Mouse (Mus musculus) hindbrain, embryonic 13.5 days (tissue): Measurements from ENCODE around the gene Mef2b. TPM values are rescaled to one million over a fixed set of nuclear protein-coding genes. Genes with fewer than 3 reads are reported as not detected.

ENCODE experiments used
- ATAC-seq: fragments of 200-750 bp; cut with Nextera tagmentation; 2 replicates; pipeline ENCODE4 v1.8.0; 2017; ENCODE audit warnings: moderate TSS enrichment; ENCODE audit not compliant: low FRiP score
- H3K27ac ChIP-seq: fragments of 300-500 bp; sonication (generic); 2 replicates; pipeline ENCODE4 v1.5.1; 2015; ENCODE audit warnings: inconsistent platforms, mild to moderate bottlenecking, moderate library complexity
- H3K27me3 ChIP-seq: fragments of 300-500 bp; sonication (generic); 2 replicates; pipeline ENCODE4 v1.6.1; 2015; ENCODE audit warnings: mild to moderate bottlenecking, inconsistent platforms
- H3K36me3 ChIP-seq: fragments of 300-500 bp; sonication (generic); 2 replicates; pipeline ENCODE4 v1.6.1; 2015; ENCODE audit warnings: mild to moderate bottlenecking, inconsistent platforms
- H3K4me1 ChIP-seq: fragments of 300-500 bp; sonication (generic); replicated peaks from 2 replicates; pipeline ENCODE4 v1.6.1; 2015; ENCODE audit warnings: inconsistent platforms
- H3K4me2 ChIP-seq: fragments of 300-500 bp; sonication (generic); 2 replicates; pipeline ENCODE4 v1.6.1; 2015; ENCODE audit warnings: inconsistent platforms, mild to moderate bottlenecking, moderate library complexity
- H3K4me3 ChIP-seq: fragments of 300-500 bp; sonication (generic); 2 replicates; pipeline ENCODE4 v1.5.1; 2015; ENCODE audit warnings: mild to moderate bottlenecking, inconsistent platforms
- H3K9ac ChIP-seq: fragments of 300-500 bp; sonication (generic); 2 replicates; pipeline ENCODE4 v1.6.1; 2015; ENCODE audit warnings: mild to moderate bottlenecking, inconsistent platforms
- H3K9me3 ChIP-seq: fragments of 300-500 bp; sonication (generic); 2 replicates; pipeline ENCODE4 v1.6.1; 2016; ENCODE audit warnings: inconsistent platforms
- WGBS: fragments of 180-500 bp; shearing (Covaris S2); methylation state at CpG from one replicate; pipeline ENCODE4 v1.1.7; 2015; 5-methylcytosine and 5-hydroxymethylcytosine counted together
- polyA plus RNA-seq: library from polyadenylated mRNA; unstranded; fragments of >200 nt; fragmentation: Nextera tagmentation; extraction: Ambion mirVana; gene quantifications from 2 replicates; pipeline ENCODE4 v1.2.1, GENCODE M21; 2015

Mef2b gene
- polyA plus RNA-seq, result 0.40 TPM in 2 replicates

GRCm38 (mm10) chr8:70139026-70139857 is at the start of gene Mef2b, which contains the start of the genes Rfxank and Borcs8:
Mef2b (plus strand) TSS chr8:70139711.
Rfxank (minus strand) TSS chr8:70139154.
Borcs8 (plus strand) TSS chr8:70139499.
- peak within 1 kb of the TSS; percentile 89 for H3K27ac ChIP-seq
- ATAC-seq, result peak; percentile 97
- H3K4me2 ChIP-seq, result peak within 1 kb of the TSS; percentile 87
- H3K36me3 ChIP-seq, result peaks cover 50% of the 10 kb centered on the region
- no peaks in the 10 kb centered on the region for H3K27me3 ChIP-seq
- under 1% methylated on average over 46 of the region's 46 CpGs for WGBS
- H3K9me3 ChIP-seq, result no peaks in the 10 kb centered on the region
- peak within 1 kb of the TSS; percentile 89 for H3K9ac ChIP-seq
- peaks cover 25% of the 10 kb centered on the region for H3K4me1 ChIP-seq
- peak within 1 kb of the TSS; percentile 83 for H3K4me3 ChIP-seq

GRCm38 (mm10) chr8:70092786-70093185 is 46.7 kb upstream of the Mef2b start:
- Histone ChIP-seq H3K9ac (no peak overlapping the region), H3K4me2 (no peak overlapping the region), H3K4me1 (peaks cover 27% of the 10 kb centered on the region), H3K9me3 (no peaks in the 10 kb centered on the region), H3K4me3 (no peak overlapping the region), H3K27me3 (peaks cover 27% of the 10 kb centered on the region), H3K27ac (no peak overlapping the region), H3K36me3 (peaks cover 46% of the 10 kb centered on the region)
- WGBS, result 69% methylated on average over 8 of the region's 8 CpGs
- ATAC-seq, result no peak

DNA sequence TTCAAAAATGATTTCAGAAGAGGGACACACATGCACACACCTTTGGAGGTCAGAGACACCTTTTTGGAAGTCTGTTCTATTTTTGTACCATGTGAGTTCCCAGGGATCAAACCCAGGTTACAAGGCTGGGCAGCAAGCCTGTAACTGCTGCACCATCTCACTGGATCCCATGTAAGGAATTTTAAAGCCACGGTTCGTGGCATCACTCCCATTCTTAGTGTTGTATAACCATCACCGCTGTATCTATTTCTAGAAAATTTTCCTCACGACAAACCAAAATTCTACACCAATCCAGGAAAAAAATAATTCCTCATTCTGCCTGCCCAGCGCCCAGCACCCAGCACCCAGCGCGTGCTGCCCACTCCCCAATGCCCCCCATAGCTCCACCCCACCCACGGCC is 40.2 kb upstream of the Mef2b start:
- Histone ChIP-seq H3K4me1 (peaks cover under 1% of the 10 kb centered on the region; the same call in 1 of the 2 replicates), H3K36me3 (peaks cover 98% of the 10 kb centered on the region), H3K4me3 (no peak overlapping the region), H3K4me2 (no peak overlapping the region), H3K27me3 (no peaks in the 10 kb centered on the region), H3K9me3 (no peaks in the 10 kb centered on the region; the same call in 1 of the 2 replicates), H3K9ac (no peak overlapping the region), H3K27ac (no peak overlapping the region)
- no peak for ATAC-seq
- 83% methylated on average over 8 of the region's 8 CpGs for WGBS

DNA sequence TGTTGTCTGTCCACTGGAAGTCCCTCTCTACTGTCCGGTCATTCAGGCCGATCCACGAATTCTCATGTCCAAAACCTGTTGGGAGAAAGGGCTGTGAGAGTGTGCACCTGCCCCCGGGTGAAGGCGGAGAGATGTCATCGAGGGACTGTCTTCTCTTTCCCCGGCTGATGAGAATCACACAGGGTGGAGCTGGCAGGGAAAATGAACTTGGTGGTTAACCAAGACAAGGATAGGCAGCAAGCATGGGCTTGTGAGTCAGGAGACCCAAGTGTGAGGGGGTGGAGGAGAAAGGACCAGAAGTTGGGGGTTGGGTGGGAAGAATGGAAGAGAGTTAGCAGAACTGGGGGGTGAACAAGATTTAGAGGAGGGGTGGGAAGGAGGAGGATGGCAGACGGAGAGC is 39.3 kb upstream of the Mef2b start:
- Histone ChIP-seq H3K4me2 (no peak overlapping the region), H3K4me1 (peaks cover 10% of the 10 kb centered on the region), H3K9me3 (no peaks in the 10 kb centered on the region; the same call in 1 of the 2 replicates), H3K36me3 (peaks cover 92% of the 10 kb centered on the region), H3K27ac (no peak overlapping the region), H3K9ac (no peak overlapping the region), H3K27me3 (no peaks in the 10 kb centered on the region), H3K4me3 (no peak overlapping the region)
- 87% methylated on average over 8 of the region's 8 CpGs for WGBS
- no peak for ATAC-seq

DNA sequence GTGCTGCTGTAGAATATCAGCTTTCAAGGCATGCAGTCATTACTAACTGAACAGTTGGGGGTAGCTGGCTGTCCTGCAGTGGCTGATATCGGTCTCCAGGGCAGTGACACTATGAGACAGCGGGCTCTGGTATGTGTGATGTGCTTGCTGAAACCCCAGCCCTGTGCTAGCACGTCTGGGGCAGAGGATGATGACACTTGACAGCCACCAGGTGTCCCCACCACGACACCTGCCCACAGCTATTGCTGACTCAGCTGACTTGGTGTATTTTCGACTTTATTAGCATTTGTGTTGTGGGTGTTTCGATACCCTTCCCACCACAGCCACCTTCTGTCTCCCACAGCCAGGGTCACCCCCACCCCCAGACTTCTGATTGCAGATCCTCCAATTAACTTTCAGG is 35.0 kb upstream of the Mef2b start:
- 14% methylated on average over 6 of the region's 6 CpGs for WGBS

DNA sequence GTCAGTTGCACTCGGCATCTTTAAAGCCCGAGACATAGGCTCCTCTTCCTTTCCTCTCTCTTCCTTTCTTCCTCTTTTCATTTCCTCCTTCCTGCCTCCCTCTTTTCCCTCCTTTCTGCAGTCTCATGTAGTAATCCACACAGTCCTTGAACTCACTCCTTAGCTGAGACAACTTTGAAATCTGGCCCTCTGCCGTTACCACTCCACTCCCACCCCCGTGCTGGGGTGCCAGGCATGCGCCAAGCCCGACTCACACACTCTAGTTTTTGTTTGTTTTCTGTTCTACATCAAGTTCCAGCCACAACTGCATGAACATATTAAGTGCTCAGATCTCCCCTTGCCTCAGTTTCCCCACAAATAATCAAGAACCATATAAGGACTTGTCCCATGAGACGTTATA is 34.6 kb upstream of the Mef2b start:
- H3K36me3 ChIP-seq, result peaks cover 88% of the 10 kb centered on the region
- no peak overlapping the region for H3K4me2 ChIP-seq
- H3K9me3 ChIP-seq, result no peaks in the 10 kb centered on the region
- peaks cover 20% of the 10 kb centered on the region for H3K4me1 ChIP-seq
- no peak for ATAC-seq
- H3K27ac ChIP-seq, result no peak overlapping the region
- no peak overlapping the region for H3K4me3 ChIP-seq
- no peaks in the 10 kb centered on the region for H3K27me3 ChIP-seq
- no peak overlapping the region for H3K9ac ChIP-seq
- 80% methylated on average over 7 of the region's 7 CpGs for WGBS

More for the DNA sequence above, 35.0 kb upstream of the Mef2b start:
- Histone ChIP-seq H3K27ac (no peak overlapping the region), H3K4me2 (no peak overlapping the region), H3K4me3 (no peak overlapping the region), H3K9ac (no peak overlapping the region), H3K4me1 (peaks cover 18% of the 10 kb centered on the region), H3K9me3 (no peaks in the 10 kb centered on the region), H3K36me3 (peaks cover 88% of the 10 kb centered on the region), H3K27me3 (no peaks in the 10 kb centered on the region)
- peak; percentile 23; the same call in 1 of the 2 replicates for ATAC-seq

GRCm38 (mm10) chr8:70110451-70110850 is 29.1 kb upstream of the Mef2b start:
- H3K27me3 ChIP-seq, result peaks cover 35% of the 10 kb centered on the region
- no peak for ATAC-seq
- whole genome bisulfite sequencing, result 89% methylated on average over 2 of the region's 2 CpGs
- H3K9me3 ChIP-seq, result no peaks in the 10 kb centered on the region
- peaks cover 41% of the 10 kb centered on the region for H3K4me1 ChIP-seq
- no peak overlapping the region for H3K4me3 ChIP-seq
- peaks cover 98% of the 10 kb centered on the region for H3K36me3 ChIP-seq
- H3K4me2 ChIP-seq, result no peak overlapping the region
- no peak overlapping the region for H3K9ac ChIP-seq
- H3K27ac ChIP-seq, result no peak overlapping the region

DNA sequence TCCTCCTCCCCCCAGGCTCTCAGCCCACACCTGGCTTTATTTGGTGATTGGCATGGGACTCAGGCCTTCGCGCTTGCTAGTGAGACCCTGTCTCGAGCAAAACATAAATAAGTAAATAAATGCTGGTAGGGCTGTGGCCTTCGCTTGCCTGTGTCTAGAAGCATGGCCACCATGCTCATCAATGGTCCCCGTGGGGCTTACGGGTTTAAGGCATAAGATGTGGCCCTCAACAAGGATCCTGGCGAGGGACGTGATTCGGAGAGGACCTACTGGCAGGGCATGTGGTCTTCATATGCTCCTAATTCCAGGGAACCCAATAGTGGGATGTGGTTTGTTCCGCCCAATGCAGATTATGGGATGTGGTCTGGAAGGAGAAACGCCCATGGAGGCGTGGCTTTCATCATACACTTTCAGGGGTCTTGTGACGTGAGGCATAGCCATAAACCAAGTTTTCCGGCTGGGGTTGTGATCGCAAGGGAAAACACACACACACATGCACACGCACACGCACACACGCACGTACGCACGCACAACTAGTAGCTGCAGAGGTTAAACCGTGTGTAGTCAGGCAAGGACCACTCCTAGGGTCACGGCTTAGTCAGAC is 28.2 kb upstream of the Mef2b start:
- Histone ChIP-seq H3K4me1 (peaks cover 41% of the 10 kb centered on the region), H3K4me3 (no peak overlapping the region), H3K27me3 (peaks cover 42% of the 10 kb centered on the region), H3K9me3 (no peaks in the 10 kb centered on the region), H3K36me3 (peaks cover 98% of the 10 kb centered on the region), H3K4me2 (no peak overlapping the region), H3K9ac (no peak overlapping the region), H3K27ac (no peak overlapping the region)
- no peak for ATAC-seq
- 61% methylated on average over 23 of the region's 23 CpGs for WGBS

DNA sequence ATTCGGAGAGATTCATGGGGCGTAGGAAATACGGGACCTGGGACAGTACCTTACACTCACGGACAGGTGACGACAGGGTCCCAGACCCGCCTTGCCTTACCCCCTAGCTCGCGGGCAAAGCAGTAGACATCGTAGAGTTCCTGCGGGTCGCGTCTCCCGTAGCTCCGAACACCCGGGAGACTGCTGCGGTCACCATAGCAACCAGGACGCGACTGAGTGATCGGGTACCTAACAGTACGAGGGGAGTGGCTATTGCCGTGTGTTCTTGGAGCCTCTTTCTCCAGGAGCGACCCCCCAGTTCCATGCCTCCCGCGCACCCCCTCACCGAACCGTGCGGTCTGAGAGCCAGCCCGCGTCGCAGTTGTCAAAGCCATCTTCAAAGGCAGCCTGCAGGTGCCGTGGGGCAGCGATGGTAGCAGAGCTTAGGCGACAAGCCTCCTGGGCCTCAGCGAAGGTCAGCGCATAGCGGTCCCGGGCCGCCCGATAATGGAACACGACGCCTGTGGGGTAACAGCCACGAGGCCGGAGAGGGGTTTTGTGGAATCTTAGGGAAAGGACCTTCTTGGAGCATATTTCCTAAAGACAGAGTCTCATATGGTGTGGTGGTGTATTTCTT is 27.0 kb upstream of the Mef2b start:
- 9% methylated on average over 43 of the region's 43 CpGs for WGBS
- peaks cover 86% of the 10 kb centered on the region for H3K36me3 ChIP-seq
- peaks cover 45% of the 10 kb centered on the region for H3K27me3 ChIP-seq
- peaks cover 46% of the 10 kb centered on the region for H3K4me1 ChIP-seq
- no peak overlapping the region for H3K27ac ChIP-seq
- no peak for ATAC-seq
- peak overlapping the region; percentile 15; the same call in 1 of the 2 replicates for H3K4me2 ChIP-seq
- H3K9ac ChIP-seq, result 0 out of 2 replicates have a peak overlapping the region, but pooled peaks have one; percentile 51
- peak overlapping the region; percentile 4; the same call in 1 of the 2 replicates for H3K4me3 ChIP-seq
- H3K9me3 ChIP-seq, result no peaks in the 10 kb centered on the region

DNA sequence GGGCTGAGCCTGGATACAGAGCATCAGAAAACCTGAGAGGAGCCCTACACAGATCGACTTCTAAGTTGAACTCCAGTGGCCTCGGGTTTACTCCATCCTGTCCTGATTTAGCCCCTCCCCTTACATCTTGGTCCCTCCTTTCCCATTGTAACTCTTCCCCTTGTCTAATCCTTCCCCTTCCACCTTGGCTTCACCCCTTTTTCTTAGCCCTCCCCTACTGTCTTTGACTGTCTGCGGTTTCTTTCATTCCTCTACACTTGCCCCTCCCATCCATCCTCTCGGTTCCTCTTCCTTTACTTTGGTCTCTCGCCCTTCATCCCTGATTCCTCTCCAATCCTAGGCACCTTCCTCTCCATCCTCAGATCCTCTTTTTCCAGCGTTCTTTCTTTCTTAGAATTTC is 25.0 kb upstream of the Mef2b start:
- Histone ChIP-seq H3K9ac (0 out of 2 replicates have a peak overlapping the region, but pooled peaks have one; percentile 25), H3K27me3 (peaks cover 45% of the 10 kb centered on the region), H3K4me1 (peaks cover 54% of the 10 kb centered on the region), H3K36me3 (peaks cover 66% of the 10 kb centered on the region), H3K4me3 (no peak overlapping the region), H3K9me3 (no peaks in the 10 kb centered on the region), H3K4me2 (no peak overlapping the region), H3K27ac (no peak overlapping the region)
- ATAC-seq, result no peak
- WGBS, result 27% methylated on average over 6 of the region's 6 CpGs

DNA sequence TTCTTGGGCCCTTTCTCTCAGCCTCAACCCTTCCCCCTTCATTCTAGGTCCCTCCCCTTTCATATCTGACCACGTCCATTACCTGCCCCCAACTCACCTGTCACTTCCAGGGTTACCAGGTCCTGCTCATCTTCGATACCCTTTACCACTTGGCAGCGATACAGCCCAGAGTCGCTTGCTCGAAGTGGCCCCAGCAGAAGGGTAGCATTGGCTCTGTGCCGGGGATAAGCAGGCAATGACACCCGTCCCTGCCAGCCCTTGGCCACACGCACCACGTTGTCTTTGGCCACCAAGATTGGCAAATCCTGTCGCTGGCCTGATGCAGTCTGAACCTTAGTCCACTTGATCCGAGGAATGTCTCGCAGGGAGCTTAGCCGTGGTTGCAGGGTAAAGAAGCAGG is 24.6 kb upstream of the Mef2b start:
- peaks cover 62% of the 10 kb centered on the region for H3K36me3 ChIP-seq
- no peak overlapping the region for H3K4me2 ChIP-seq
- H3K9ac ChIP-seq, result 0 out of 2 replicates have a peak overlapping the region, but pooled peaks have one; percentile 25
- peaks cover 52% of the 10 kb centered on the region for H3K4me1 ChIP-seq
- no peak overlapping the region for H3K27ac ChIP-seq
- no peak overlapping the region for H3K4me3 ChIP-seq
- ATAC-seq, result no peak
- 75% methylated on average over 13 of the region's 13 CpGs for WGBS
- peaks cover 45% of the 10 kb centered on the region for H3K27me3 ChIP-seq
- no peaks in the 10 kb centered on the region for H3K9me3 ChIP-seq

DNA sequence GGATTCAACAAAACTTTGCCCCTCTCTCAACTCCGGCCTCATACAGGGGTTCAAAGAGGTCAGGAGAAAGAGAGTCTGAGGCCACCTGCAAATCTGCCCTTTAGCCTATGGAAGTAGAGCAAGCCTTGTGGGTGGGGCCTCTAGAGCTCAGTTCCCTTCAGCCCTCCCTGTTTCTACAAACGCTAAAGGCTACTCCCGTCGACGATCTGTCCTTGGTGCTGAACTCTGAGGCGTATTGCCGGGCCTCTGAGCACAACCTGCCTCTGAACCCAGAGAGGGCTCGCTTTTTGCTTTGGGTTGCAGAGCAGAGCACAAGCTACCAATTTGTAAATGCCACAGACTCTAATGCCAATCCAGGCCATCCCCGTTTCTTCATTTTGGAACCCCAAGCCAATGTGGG is 21.9 kb upstream of the Mef2b start:
- Histone ChIP-seq H3K4me2 (peak overlapping the region; percentile 89), H3K4me1 (peaks cover 45% of the 10 kb centered on the region), H3K4me3 (peak overlapping the region; percentile 74), H3K27me3 (peaks cover 39% of the 10 kb centered on the region), H3K36me3 (peaks cover 35% of the 10 kb centered on the region), H3K9me3 (no peaks in the 10 kb centered on the region), H3K9ac (peak overlapping the region; percentile 95), H3K27ac (no peak overlapping the region)
- 10% methylated on average over 9 of the region's 9 CpGs for WGBS
- no peak for ATAC-seq
